Mouse (Mus musculus) embryonic fibroblast, embryonic 13.5 days (primary cell): Measurements from ENCODE around the gene Spr.

Experiments used
- CTCF ChIP-seq: IDR thresholded peaks from 2 replicates; pipeline ENCODE4 v1.5.1; 2011; ENCODE audit warnings: mild to moderate bottlenecking, control low read depth, low read length, moderate library complexity, borderline replicate concordance; ENCODE audit not compliant: insufficient read depth
- POLR2A ChIP-seq: IDR thresholded peaks from 2 replicates; pipeline ENCODE4 v1.6.1; 2011; ENCODE audit warnings: low read depth, mild to moderate bottlenecking, control low read depth, low read length, moderate library complexity

DNA sequence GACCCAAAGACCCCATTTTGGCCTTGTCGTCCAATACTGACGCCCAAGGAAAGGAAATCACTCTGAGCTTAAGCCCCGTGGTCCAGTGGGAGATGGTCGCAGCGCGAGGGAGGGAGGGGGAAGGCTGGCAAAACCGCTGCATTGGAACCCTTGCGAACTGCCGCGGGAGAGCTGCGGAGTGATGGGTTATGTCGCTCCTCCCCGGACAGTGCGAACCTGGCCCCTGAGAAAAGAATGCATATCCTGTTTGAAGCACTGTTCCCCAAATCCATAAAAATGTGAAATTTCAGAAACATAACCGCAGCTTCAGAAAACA lies 49.1 kb upstream of the Spr start:
- TF ChIP-seq POLR2A (no peak), CTCF (no peak)
